Mouse (Mus musculus): ENCODE results near the gene Kifc3. TPM values are rescaled to one million over a fixed set of nuclear protein-coding genes. Genes with fewer than 3 reads are reported as not detected.
A peak's percentile ranks its signal among the peaks of the same experiment; 100 is the strongest.

Gene Kifc3
- polyA plus RNA-seq, 1 experiment from 2014 or later = 13.2 TPM

DNA sequence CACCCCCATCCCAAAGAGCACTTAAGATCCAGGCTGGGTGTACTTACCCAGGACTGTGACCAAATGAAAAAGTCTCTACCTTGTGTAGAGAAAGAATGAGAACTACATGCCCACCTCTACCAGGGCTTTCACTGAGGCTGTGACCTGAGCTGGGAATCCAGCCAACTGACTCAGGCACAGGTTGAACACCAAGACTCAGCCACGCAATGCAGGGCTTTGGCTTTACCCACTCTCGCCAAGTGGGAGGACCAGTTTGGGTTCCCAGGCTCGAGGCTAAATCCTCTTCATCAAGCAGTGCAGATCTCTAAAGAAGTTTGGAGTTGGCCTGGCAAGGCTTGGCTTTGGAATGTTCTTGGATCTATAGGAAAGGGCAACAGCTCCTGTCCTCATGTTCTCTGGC is 127.1 kb downstream of the Kifc3 start:
- DNase-seq (ENCODE audit: low spot score) = no peak
- no peaks in the 10 kb centered on the region for H3K27me3 ChIP-seq (ENCODE audit: low read depth, poor library complexity, severe bottlenecking)
- no peak overlapping the region for H3K27ac ChIP-seq
- 78% methylated on average over 3 of the region's 3 CpGs for WGBS
- no peaks in the 10 kb centered on the region for H3K36me3 ChIP-seq
- H3K4me1 ChIP-seq = 0 out of 2 replicates have a peak, but pooled peaks cover 5% of the 10 kb centered on the region
- H3K4me3 ChIP-seq = no peak overlapping the region
- no peaks in the 10 kb centered on the region for H3K9me3 ChIP-seq (replicated peaks)

GRCm38 (mm10) chr8:95067582-95067981 is 135.0 kb downstream of the Kifc3 start:
- 43% methylated on average over 3 of the region's 3 CpGs for WGBS
- DNase-seq (ENCODE audit: low spot score) = peak; percentile 64
- Histone ChIP-seq H3K27me3 (ENCODE audit: low read depth, poor library complexity, severe bottlenecking) (no peaks in the 10 kb centered on the region), H3K36me3 (no peaks in the 10 kb centered on the region), H3K4me3 (no peak overlapping the region), H3K9me3 (replicated peaks) (no peaks in the 10 kb centered on the region), H3K4me1 (no peaks in the 10 kb centered on the region), H3K27ac (no peak overlapping the region)

GRCm38 (mm10) chr8:95064531-95064930 is 138.1 kb downstream of the Kifc3 start:
- no peaks in the 10 kb centered on the region for H3K27me3 ChIP-seq (ENCODE audit: low read depth, poor library complexity, severe bottlenecking)
- H3K27ac ChIP-seq = no peak overlapping the region
- H3K4me3 ChIP-seq = no peak overlapping the region
- H3K4me1 ChIP-seq = no peaks in the 10 kb centered on the region
- DNase-seq (ENCODE audit: low spot score) = no peak
- WGBS = 90% methylated on average over 2 of the region's 2 CpGs
- no peaks in the 10 kb centered on the region for H3K9me3 ChIP-seq (replicated peaks)
- H3K36me3 ChIP-seq = no peaks in the 10 kb centered on the region

DNA sequence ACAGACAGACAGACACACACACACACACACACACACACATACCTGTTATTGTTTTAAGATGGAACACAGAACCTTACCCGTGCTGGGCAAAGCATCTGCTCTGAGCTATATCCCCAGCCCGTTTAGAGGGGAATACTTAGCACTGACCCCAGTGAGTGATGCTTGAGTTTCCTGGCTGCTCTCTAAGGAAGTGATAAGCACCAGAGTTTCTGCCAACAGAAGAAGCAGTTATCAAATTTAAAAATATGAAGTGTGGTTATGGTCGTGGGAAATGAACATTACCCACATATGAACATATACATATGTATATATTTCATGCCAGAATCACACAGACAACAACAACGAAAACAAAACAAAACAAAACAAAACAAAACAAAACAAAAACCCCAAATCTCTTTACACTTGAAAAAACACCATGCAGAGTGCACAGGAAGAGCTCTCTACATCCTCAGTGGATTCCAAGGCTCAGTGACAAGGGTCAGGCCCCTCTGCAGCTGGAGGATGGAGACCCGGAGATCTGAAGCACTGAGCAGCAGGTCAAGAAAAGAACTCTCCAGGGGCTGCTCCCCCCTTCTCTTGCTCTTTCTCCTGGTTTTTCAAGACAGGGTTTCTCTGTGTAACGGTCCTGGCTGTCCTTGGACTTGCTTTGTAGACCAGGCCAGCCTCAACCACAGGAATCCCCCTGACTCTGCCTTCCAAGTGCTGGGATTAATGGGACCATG is 142.6 kb downstream of the Kifc3 start:
- no peak overlapping the region for H3K4me3 ChIP-seq
- 74% methylated on average over 6 of the region's 6 CpGs for WGBS
- H3K27me3 ChIP-seq (ENCODE audit: low read depth, poor library complexity, severe bottlenecking) = no peaks in the 10 kb centered on the region
- no peak overlapping the region for H3K27ac ChIP-seq
- H3K9me3 ChIP-seq (replicated peaks) = no peaks in the 10 kb centered on the region
- H3K4me1 ChIP-seq = no peaks in the 10 kb centered on the region
- no peak for DNase-seq (ENCODE audit: low spot score)
- H3K36me3 ChIP-seq = no peaks in the 10 kb centered on the region

- Histone ChIP-seq H3K4me3 (no peak overlapping the region), H3K27ac (no peak overlapping the region), H3K27me3 (ENCODE audit: low read depth, poor library complexity, severe bottlenecking) (no peaks in the 10 kb centered on the region), H3K4me1 (no peaks in the 10 kb centered on the region), H3K9me3 (replicated peaks) (no peaks in the 10 kb centered on the region), H3K36me3 (no peaks in the 10 kb centered on the region)
- no peak for DNase-seq (ENCODE audit: low spot score)
- WGBS = 89% methylated on average over 6 of the region's 6 CpGs
Observed at GRCm38 (mm10) chr8:95058661-95059060, 144.0 kb downstream of the Kifc3 start.

- no peaks in the 10 kb centered on the region for H3K4me1 ChIP-seq
- no peak overlapping the region for H3K4me3 ChIP-seq
- no peaks in the 10 kb centered on the region for H3K27me3 ChIP-seq (ENCODE audit: low read depth, poor library complexity, severe bottlenecking)
- H3K9me3 ChIP-seq (replicated peaks) = no peaks in the 10 kb centered on the region
- no peak overlapping the region for H3K27ac ChIP-seq
- 87% methylated on average over 5 of the region's 5 CpGs for WGBS
- DNase-seq (ENCODE audit: low spot score) = no peak
- H3K36me3 ChIP-seq = no peaks in the 10 kb centered on the region
Observed at GRCm38 (mm10) chr8:95056414-95056813, 146.2 kb downstream of the Kifc3 start.

GRCm38 (mm10) chr8:95054927-95055510 is 147.6 kb downstream of the Kifc3 start, which contains the start of gene Drc7:
Gene Drc7, plus strand, starts transcription at chr8:95055103.
- Histone ChIP-seq H3K27ac (no peak within 1 kb of the TSS), H3K4me3 (no peak within 1 kb of the TSS), H3K9me3 (replicated peaks) (no peaks in the 10 kb centered on the region), H3K4me1 (no peaks in the 10 kb centered on the region), H3K36me3 (no peaks in the 10 kb centered on the region), H3K27me3 (ENCODE audit: low read depth, poor library complexity, severe bottlenecking) (no peaks in the 10 kb centered on the region)
- DNase-seq (ENCODE audit: low spot score) = no peak
- WGBS = 16% methylated on average over 2 of the region's 2 CpGs

GRCm38 (mm10) chr8:95054438-95054837 is 148.2 kb downstream of the Kifc3 start:
- Histone ChIP-seq H3K27ac (no peak overlapping the region), H3K4me3 (no peak overlapping the region), H3K27me3 (ENCODE audit: low read depth, poor library complexity, severe bottlenecking) (no peaks in the 10 kb centered on the region), H3K36me3 (no peaks in the 10 kb centered on the region), H3K9me3 (replicated peaks) (no peaks in the 10 kb centered on the region), H3K4me1 (peaks cover 5% of the 10 kb centered on the region)
- WGBS = 65% methylated on average over 6 of the region's 6 CpGs
- DNase-seq (ENCODE audit: low spot score) = no peak

Other genes with a start within 250 kb of the Kifc3 start
- gene Adgrg1, start 228.1 kb downstream of the Kifc3 start, polyA plus RNA-seq (2016; fragmentation: Nextera tagmentation; extraction: Ambion mirVana) = 7.0 and 11.6 TPM in 2 replicates
- 3.4 and 4.2 TPM in 2 replicates for gene Adgrg3, start 185.1 kb downstream of the Kifc3 start, polyA plus RNA-seq (2016; fragmentation: Nextera tagmentation; extraction: Ambion mirVana)
- 0.23 TPM in 2 replicates for gene Drc7, start 147.7 kb downstream of the Kifc3 start, polyA plus RNA-seq (2016; fragmentation: Nextera tagmentation; extraction: Ambion mirVana)
- gene Katnb1, start 121.6 kb downstream of the Kifc3 start, polyA plus RNA-seq (2016; fragmentation: Nextera tagmentation; extraction: Ambion mirVana) = 29.4 and 33.3 TPM in 2 replicates
- 0.04 TPM in 1 of 2 replicates, not detected in the other for gene Cngb1, start 103.8 kb upstream of the Kifc3 start, polyA plus RNA-seq (2016; fragmentation: Nextera tagmentation; extraction: Ambion mirVana)
- gene Tepp, start 107.8 kb upstream of the Kifc3 start, polyA plus RNA-seq (2016; fragmentation: Nextera tagmentation; extraction: Ambion mirVana) = not detected in 2 replicates
- gene Zfp319, start 129.1 kb upstream of the Kifc3 start, polyA plus RNA-seq (2016; fragmentation: Nextera tagmentation; extraction: Ambion mirVana) = 10.3 and 11.5 TPM in 2 replicates
- gene Usb1, start 129.5 kb upstream of the Kifc3 start, polyA plus RNA-seq (2016; fragmentation: Nextera tagmentation; extraction: Ambion mirVana) = 42.0 and 45.2 TPM in 2 replicates
- 9.5 and 10.3 TPM in 2 replicates for gene Mmp15, start 149.5 kb upstream of the Kifc3 start, polyA plus RNA-seq (2016; fragmentation: Nextera tagmentation; extraction: Ambion mirVana)
- 134 and 143 TPM in 2 replicates for gene Cfap20, start 232.1 kb upstream of the Kifc3 start, polyA plus RNA-seq (2016; fragmentation: Nextera tagmentation; extraction: Ambion mirVana)